Comparison of ENCODE assay signal across 9 mouse cellular contexts in the genomic region with DNA sequence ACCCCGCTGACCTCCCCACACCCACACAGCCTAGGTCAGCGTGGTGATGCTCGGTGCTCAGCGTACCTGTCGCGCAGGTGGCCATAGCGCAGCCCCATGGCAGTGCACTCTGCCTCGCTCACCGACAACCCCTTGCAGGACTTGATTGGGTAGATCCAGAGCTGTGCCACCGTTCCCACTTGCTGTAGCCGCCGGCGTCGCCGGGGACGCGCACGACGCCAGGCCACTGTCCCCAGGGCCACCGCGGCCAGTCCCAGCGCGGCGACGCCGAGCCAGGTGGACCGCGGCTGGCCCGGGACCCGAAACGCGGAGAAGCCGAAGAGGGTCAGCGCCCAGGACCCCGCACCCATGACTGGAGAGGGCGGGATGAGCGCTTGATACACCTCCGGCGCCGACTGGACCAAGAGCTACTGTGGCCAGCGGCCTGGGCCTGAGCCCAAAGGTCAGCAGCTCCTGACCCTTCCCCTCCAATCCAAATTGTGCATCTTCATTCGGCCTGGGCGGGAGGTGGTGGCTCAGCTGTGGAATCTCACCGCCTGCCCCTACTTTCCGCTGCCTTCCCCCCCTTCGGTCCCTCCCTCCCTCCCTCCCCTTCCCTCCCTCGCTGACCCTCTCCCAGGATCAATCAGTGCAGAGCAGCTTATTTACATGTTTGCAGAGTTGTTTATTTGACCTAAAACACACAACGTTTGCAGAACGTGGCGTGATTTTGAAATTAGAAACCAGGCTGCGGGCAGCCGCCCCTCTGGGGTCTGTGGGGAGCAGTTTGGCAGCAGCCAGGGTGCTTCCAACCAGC. TPM values are rescaled to one million over a fixed set of nuclear protein-coding genes. Genes with fewer than 3 reads are reported as not detected.
DNase-seq lines count a peak whose midpoint lies in the region; ATAC-seq and TF ChIP-seq lines count a peak whose summit lies in the region.
"Had no signal": no experiment of that assay in that cellular context is flagged by ENCODE, and none has a peak within 500 bp of the region (broad histone marks: within the 10 kb centered on the region; RNA-seq: fewer than 3 reads in every experiment).

A gene (minus strand): TSS at position 534 of the 796 bp plus-strand sequence.

- 11% methylated on average over 52 of the region's 52 CpGs for WGBS in hindbrain, embryonic 15.5 days
- 7% methylated on average over 52 of the region's 52 CpGs for WGBS in liver, adult 2 months
- WGBS in stomach, embryonic 15.5 days, result 5% methylated on average over 51 of the region's 52 CpGs

- H3K27ac ChIP-seq in hindbrain, embryonic 15.5 days (replicated peaks), result no peak within 1 kb of the TSS
- H3K27ac ChIP-seq in liver, adult 2 months (replicated peaks; ENCODE audit: insufficient read depth, low read depth, low read length), result peak within 1 kb of the TSS; percentile 98
- no peak within 1 kb of the TSS for H3K27ac ChIP-seq in stomach, embryonic 15.5 days

- H3K4me3 ChIP-seq in E14TG2a.4 (replicated peaks; ENCODE audit: low read length), result peak within 1 kb of the TSS; percentile 78
- H3K4me3 ChIP-seq in hindbrain, embryonic 15.5 days, result peak within 1 kb of the TSS; percentile 31
- H3K4me3 ChIP-seq in liver, adult 2 months (ENCODE audit: insufficient read depth, low read depth, low read length), result peak within 1 kb of the TSS; percentile 99
- H3K4me3 ChIP-seq in stomach, embryonic 15.5 days (replicated peaks), result peak within 1 kb of the TSS; percentile 25

- H3K36me3 ChIP-seq in E14TG2a.4 (ENCODE audit: insufficient read depth, low read length), result no peaks in the 10 kb centered on the region
- H3K36me3 ChIP-seq in hindbrain, embryonic 15.5 days, result peaks cover 13% of the 10 kb centered on the region
- peaks cover 20% of the 10 kb centered on the region for H3K36me3 ChIP-seq in liver, adult 2 months (ENCODE audit: control insufficient read depth, insufficient read depth, low read length)
- no peaks in the 10 kb centered on the region; the same call in 1 of the 2 replicates for H3K36me3 ChIP-seq in stomach, embryonic 15.5 days

- TF ChIP-seq POLR2A in liver, adult 2 months (IDR thresholded peaks at IDR 0.05; ENCODE audit: extremely low read depth, insufficient read depth, low read length), result peak; percentile 89

- peak within 1 kb of the TSS; percentile 5; the same call in 1 of the 2 replicates for H3K9ac ChIP-seq in hindbrain, embryonic 15.5 days
- H3K9ac ChIP-seq in liver, adult 2 months (ENCODE audit: low read depth, low read length), result peak within 1 kb of the TSS; percentile 99
- H3K9ac ChIP-seq in stomach, embryonic 15.5 days, result no peak within 1 kb of the TSS

- peaks cover 53% of the 10 kb centered on the region for H3K27me3 ChIP-seq in E14TG2a.4 (ENCODE audit: insufficient read depth, low read length)
- H3K27me3 ChIP-seq in hindbrain, embryonic 15.5 days, result peaks cover 6% of the 10 kb centered on the region; the same call in 1 of the 2 replicates
- H3K27me3 ChIP-seq in liver, adult 2 months (ENCODE audit: control insufficient read depth, insufficient read depth, low read length), result no peaks in the 10 kb centered on the region
- H3K27me3 ChIP-seq in stomach, embryonic 15.5 days (replicated peaks), result peaks cover 16% of the 10 kb centered on the region

- H3K4me1 ChIP-seq in E14TG2a.4 (replicated peaks; ENCODE audit: low read depth, low read length), result peaks cover 24% of the 10 kb centered on the region
- peaks cover 10% of the 10 kb centered on the region for H3K4me1 ChIP-seq in hindbrain, embryonic 15.5 days (replicated peaks)
- peaks cover 21% of the 10 kb centered on the region for H3K4me1 ChIP-seq in liver, adult 2 months (ENCODE audit: control insufficient read depth, insufficient read depth, low read length)
- peaks cover 8% of the 10 kb centered on the region; the same call in 1 of the 2 replicates for H3K4me1 ChIP-seq in stomach, embryonic 15.5 days

- TF ChIP-seq CTCF in E14TG2a.4 (conservative IDR thresholded peaks at IDR 0.05; ENCODE audit: low read length), result no peak
- 0 out of 2 replicates have a peak, but pooled peaks have one; percentile 3 for TF ChIP-seq CTCF in liver, adult 2 months (IDR thresholded peaks at IDR 0.05; ENCODE audit: low read depth, low read length)

- peak; percentile 71 for ATAC-seq in hindbrain, embryonic 15.5 days (ENCODE audit: low FRiP score, low read depth)
- no peak; the same call in 1 of the 2 replicates for ATAC-seq in stomach, embryonic 15.5 days (ENCODE audit: insufficient read depth, low FRiP score, low read depth)
- ATAC-seq in inflammation-experienced regulatory T-cells, adult 6 months, result no peak

- H3K4me2 ChIP-seq in hindbrain, embryonic 15.5 days, result peak within 1 kb of the TSS; percentile 71
- H3K4me2 ChIP-seq in stomach, embryonic 15.5 days, result peak within 1 kb of the TSS; percentile 59

- H3K79me2 ChIP-seq in liver, adult 2 months (ENCODE audit: control insufficient read depth, insufficient read depth, low read length), result peaks cover 14% of the 10 kb centered on the region; the same call in 1 of the 2 replicates

- H3K9me3 ChIP-seq in E14TG2a.4 (ENCODE audit: low read length), result no peaks in the 10 kb centered on the region
- no peaks in the 10 kb centered on the region for H3K9me3 ChIP-seq in hindbrain, embryonic 15.5 days
- no peaks in the 10 kb centered on the region for H3K9me3 ChIP-seq in stomach, embryonic 15.5 days

- DNase-seq in ZHBTc4 (ENCODE audit: low read depth, low spot score), result peak; percentile 35
- peak; percentile 93 for DNase-seq in liver, adult 2 months (ENCODE audit: extremely low read depth, low read depth, low spot score)
- DNase-seq in layer of hippocampus, adult 11-12 months (ENCODE audit: low spot score), result no peak
- DNase-seq in thymus, adult 18-20 months, result no peak

RNA-seq across cellular contexts. Expression of the gene that starts here (rescaled TPM):
- polyA plus RNA-seq in hindbrain, embryonic 15.5 days (2015; fragmentation: Nextera tagmentation; extraction: Ambion mirVana), result 0.31 TPM in 1 of 2 replicates, not detected in the other
- total RNA-seq in liver, adult 2 months (2014; rRNA removed), result 345 and 386 TPM in 2 replicates
- 395 and 462 TPM in 2 replicates for polyA plus RNA-seq in liver, adult 2 months (2012; rRNA removed)
- 0.83 and 2.0 TPM in 2 replicates for polyA plus RNA-seq in stomach, embryonic 15.5 days (2015; fragmentation: Nextera tagmentation; extraction: Ambion mirVana)
- not detected for polyA plus RNA-seq in inflammation-experienced regulatory T-cells, adult 6 months (2017; shearing (Covaris generic))
- total RNA-seq: neutrophil, adult 5-6 weeks had no signal

Comparison
In these comparisons a context has a peak if more than half of its experiments do, and no peak if none do; other contexts are left out.
1. RNA of the gene that starts here (polyA plus RNA-seq): 395 to 462 TPM in liver, adult 2 months; 0.83 to 2.0 TPM in stomach, embryonic 15.5 days, 0.31 TPM in hindbrain, embryonic 15.5 days and not detected in inflammation-experienced regulatory T-cells, adult 6 months; every median in the first group is over 100 times any median in the second.
2. Peak in ATAC-seq, H3K4me3 ChIP-seq, H3K9ac ChIP-seq and H3K4me2 ChIP-seq in hindbrain, embryonic 15.5 days; RNA of the gene not detected or under 1 TPM.
3. H3K4me3 ChIP-seq: peak in every context shown above with its lines; median percentile 99 in liver, adult 2 months; 78 in E14TG2a.4; 31 in hindbrain, embryonic 15.5 days; 25 in stomach, embryonic 15.5 days.
4. DNase-seq: peak in ZHBTc4 (single experiment) and liver, adult 2 months (single experiment); none in layer of hippocampus, adult 11-12 months (single experiment) and thymus, adult 18-20 months (0 of 2).